Mouse (Mus musculus): ENCODE results near the gene Iqcn.

The Iqcn gene

DNA sequence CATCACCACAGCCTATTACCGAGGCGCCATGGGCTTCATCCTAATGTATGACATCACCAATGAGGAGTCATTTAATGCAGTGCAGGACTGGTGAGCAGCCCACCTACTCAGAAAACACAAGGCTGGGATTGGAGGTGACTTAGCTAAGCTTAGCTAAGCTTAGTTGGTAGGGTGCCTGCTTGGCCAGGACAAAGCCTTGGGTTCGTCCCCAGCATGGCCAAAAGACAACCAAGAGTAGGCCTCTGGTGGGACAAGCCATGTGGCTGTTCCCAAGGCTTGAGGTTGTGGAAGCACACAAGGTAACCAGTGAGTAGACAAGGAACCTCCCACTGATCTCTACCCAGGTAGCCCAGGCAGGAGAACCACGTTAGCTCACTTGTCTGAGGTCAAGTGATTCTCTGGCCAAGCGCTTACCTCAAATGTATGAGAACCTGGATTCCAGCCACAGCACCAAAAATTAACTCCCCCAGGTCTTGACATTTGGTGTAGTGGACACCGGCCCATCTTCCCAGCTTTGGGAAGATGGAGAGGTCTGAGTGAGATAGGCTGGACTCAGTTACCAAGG lies 53.3 kb downstream of the Iqcn start:
- no peak for DNase-seq

DNA sequence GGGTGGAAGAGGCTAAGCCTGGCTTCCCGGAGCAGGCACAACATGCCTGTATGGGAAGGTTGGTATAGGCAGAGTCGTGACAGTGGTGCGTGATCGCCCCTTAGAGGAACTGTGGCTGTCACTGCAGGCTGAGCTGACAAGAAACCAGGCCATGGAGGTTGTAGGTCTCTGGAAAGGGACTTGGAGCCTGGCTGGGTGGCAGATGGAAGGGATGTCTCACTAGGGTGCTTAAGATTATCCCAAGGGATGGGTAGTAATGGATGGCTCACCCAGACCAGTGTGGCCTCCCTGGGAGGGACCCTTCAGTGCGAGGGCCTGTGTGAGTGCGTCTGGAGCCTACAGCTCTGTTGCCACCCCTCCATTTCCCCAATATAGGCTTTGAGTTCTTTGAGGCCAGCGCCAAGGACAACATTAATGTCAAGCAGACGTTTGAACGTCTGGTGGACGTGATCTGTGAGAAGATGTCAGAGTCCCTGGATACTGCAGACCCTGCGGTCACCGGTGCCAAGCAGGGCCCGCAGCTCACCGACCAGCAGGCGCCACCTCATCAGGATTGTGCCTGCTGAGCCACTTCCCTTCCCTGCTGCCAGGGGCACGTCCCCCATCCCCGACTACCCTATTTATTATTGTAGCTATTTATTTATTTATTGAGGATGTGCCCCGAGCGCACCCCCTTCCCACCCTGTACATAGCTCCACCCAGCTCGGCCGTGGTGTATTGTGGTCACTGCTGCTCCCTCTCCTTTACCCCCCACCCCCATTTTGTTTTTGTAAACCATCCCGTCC lies 54.5 kb downstream of the Iqcn start:
- peak; percentile 34 for DNase-seq

DNA sequence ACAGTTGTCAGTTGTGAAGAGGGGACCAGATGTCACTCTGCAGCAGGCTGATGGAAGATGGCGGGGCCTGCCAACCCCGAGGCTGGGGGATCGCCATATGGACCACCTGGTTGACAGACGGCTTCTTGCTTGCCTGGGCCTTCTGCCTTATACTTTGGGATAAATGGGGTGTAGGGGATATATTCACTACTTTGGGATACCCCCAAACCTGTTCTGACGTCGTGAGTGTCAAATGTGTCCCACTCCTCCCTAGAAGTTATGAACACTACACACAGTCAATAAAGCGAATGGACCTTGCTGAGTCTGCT lies 55.0 kb downstream of the Iqcn start:
- DNase-seq, result no peak

DNA sequence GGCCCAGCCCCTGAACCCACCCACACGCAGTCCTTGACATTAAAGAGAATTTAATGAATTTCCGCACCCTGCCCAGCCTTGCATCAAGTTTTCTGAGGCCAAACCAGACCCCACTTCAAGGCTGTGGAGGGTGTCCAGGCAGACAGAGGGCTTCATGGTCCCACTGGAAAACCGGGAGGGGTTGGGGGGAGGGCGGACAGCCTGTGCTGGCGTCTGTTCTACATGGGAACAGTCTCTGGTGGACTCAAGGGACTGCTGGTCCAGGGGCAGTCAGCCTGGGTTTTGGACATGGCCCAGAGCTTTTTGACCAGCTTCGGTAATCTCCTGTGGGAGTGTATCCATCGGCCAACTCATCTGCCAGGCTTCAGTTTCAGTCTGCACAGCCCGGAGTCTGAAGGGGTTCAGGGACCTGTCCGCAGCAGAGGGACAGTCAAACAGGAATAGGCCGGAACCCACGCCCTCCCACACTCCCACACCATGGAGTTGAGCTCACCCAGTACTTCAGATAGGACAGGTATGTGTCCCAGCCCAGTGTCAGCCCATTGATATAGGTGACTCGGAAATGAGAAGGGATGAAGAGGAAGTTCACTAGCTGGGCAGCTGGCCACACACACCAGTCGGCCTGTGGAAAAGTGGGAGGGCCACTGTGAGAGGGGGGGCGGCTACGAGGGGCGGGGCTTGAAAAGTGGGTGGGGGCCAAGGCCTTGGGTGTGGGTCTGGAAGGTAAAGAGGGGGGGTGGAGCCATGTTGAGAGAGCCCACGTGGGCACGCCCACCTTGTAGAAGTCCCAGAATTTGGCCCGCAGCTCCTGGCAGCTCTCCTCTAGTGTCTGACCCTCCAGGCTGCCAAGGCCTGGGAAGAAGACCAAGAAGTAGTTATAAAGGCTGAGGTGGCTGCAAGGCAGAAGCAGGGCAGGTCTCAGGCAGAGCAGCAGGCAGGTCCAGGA lies 55.6 kb downstream of the Iqcn start:
- DNase-seq, result peak; percentile 29

DNA sequence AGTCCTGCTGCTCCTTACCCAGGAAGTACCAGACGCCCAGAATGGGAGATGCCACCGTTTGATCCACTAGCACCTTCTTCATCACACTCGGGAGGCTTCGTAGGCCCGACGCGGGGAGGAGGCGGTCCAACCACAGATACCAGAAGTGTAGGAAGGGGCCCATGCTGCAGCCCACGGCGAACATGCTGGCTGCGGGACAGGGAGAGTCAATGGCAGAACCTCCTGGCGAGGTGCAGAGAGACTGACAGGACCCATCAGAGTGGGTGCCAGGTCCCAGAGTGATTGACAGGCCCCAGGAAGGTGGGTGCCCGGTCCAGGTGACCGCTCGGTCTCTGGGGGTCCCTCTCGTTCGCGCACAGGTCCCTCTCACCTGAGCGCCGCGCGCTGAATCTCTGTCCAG lies 57.1 kb downstream of the Iqcn start:
- DNase-seq, result no peak

DNA sequence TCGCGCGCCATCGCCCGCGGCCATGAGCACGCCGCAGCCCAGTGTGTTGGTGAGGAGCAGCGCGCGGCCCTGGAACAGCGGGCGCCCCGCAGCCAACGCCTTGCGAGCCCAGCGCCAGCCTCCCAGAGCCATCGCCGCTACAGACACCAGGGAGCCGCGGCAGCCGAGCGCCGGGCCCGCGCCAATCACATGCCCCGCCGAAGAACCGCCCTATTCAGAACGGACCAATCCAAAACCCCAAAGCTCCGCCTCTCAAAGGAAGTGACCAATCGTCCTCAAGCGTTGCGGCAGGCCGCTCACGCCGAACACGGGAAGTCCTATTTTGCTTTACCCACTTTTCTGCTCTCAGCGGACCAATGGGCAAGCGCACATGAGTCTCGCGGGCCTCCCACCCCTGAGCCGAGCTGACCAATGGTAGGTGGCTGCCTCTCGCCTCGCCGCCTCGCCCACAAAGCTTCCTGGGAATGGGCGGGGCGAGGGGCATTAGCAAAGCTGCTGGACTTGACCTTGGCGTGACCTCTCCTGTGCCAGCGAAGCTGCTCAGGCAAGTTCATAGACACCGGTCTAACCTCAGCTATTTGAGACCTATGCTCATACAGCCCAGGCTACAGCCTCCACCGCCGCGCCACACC lies 57.6 kb downstream of the Iqcn start, which contains the start of gene Mpv17l2:
Mpv17l2 (minus strand) TSS at position 172 of the 632 bp plus-strand sequence.
- DNase-seq, result peak; percentile 85

DNA sequence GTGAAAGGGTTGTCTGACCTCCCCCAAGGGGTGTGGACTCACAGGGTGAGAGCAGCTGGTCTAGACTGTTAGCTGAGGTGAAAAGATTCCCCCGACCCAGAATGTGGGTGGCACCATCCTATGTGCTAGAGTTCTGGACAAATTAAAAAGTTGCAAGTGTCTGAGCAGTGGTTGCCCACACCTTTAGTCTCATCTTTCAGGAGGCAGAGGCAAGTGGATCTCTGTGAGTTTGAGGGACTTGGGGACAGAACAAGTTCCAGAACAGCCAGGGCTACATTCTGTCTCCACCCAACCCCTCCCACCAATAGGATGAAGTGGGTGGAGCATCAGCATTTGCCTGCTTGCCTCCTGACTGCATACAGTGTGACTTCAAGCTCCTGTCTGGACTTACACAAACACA lies 58.9 kb downstream of the Iqcn start:
- DNase-seq, result no peak

DNA sequence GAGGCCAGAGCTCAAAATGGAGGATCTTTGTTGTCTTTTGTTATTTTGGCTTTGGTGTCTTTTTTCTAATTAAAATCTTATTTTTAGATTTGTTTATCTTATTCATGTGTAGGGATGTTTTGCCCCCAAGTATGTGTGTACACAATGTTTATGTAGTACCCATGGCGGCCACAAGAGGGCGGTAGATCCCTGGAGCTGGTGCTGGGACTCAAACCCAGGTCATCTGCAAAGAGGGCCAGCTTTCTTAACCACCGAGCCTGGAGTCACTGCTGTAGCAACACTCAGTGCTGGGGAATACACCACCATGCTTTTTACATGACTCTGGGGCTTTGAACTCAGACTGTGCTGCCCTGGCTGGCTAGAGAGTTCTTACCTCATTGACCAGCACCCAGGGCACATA lies 60.1 kb downstream of the Iqcn start:
- peak; percentile 74 for DNase-seq

DNA sequence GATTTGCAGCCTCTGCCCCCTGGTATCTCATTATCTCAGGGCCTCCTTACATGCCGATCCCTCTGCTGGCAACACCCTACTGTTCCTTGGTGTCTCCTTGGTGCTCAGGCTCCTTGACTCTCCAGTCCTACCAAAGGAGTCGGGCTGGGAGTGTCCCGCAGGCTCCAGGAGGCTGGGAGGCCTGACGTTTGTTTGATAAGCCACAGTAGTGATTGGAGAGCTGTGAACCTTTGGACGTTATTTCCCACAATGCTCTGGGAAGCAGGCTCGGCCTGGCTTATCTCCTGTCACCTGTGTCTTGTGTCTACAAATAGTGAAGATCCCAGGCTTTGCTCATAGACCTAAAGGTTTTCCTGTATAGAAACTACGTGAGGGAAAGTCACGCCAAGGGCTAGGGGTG lies 60.8 kb downstream of the Iqcn start:
- DNase-seq, result no peak

DNA sequence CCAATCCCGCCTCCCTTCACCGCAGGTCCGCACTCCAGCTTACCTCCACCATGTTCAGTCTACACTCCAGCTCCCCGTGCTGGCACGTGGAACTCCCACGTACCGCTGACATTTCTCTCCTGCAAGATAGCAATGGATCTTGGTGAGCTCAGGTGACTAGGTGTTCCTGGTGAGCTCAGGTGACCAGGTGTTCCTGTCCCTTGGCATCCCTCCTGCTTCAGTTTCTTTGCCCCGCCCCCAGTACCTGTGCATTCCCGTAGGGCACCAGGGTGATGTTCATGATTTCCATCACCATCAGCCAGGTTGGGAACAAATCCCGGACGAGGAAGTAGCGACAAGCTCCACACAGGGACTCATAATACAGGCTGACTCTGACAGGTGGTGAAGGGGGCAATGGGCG lies 61.4 kb downstream of the Iqcn start:
- no peak for DNase-seq

DNA sequence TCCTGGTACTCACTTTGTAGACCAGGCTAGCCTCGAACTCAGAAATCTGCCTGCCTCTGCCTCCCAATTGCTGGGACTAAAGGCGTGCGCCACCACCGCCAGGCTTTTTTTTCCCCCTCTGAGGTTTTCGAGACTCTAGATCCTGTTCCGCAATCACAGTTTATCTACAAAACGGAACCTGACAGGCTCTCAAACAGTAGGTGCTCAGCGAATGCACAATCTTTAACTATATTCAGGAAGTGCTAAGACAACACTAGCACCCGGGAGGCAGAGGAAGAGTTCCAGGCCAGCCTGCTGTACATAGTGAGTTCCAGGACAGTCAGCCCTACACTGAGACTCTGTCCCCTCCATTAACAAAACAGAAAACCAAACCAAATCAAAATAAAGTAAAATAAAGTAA lies 62.1 kb downstream of the Iqcn start:
- no peak for DNase-seq

DNA sequence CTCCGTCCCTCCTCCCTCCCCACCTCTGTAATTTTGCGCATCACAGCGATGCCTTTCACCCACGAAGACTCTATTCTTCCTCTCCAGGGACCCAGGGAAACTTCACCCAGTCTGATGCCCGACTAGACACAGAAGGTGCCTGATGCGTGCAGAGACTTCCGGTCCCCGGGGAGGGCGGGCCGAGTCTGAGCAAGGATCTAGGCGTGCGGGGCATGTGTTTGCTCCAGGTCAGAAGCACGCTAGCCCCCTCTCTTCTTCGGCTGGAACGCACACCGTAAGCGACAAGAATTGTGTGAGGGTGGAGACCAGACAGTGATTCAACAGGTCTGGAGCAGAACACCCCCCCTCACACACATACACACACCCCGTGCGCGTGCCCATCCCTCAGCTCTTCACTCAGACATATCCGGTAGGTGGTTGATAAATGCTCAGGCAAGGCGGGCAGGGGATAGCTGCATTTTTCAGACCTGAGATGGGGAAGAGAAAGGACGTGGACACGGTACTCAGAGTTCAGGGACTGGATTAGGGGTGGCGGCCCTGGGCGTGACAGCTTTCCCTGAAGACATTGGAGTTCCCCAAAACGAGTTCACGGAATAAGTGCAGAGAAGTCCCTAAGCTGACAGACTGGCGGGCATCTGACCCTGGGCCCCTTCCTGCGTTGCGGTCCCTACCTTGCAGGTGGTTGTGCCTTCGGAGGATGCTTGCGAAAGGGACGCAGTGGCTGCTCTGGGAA lies 62.7 kb downstream of the Iqcn start:
- DNase-seq, result no peak

DNA sequence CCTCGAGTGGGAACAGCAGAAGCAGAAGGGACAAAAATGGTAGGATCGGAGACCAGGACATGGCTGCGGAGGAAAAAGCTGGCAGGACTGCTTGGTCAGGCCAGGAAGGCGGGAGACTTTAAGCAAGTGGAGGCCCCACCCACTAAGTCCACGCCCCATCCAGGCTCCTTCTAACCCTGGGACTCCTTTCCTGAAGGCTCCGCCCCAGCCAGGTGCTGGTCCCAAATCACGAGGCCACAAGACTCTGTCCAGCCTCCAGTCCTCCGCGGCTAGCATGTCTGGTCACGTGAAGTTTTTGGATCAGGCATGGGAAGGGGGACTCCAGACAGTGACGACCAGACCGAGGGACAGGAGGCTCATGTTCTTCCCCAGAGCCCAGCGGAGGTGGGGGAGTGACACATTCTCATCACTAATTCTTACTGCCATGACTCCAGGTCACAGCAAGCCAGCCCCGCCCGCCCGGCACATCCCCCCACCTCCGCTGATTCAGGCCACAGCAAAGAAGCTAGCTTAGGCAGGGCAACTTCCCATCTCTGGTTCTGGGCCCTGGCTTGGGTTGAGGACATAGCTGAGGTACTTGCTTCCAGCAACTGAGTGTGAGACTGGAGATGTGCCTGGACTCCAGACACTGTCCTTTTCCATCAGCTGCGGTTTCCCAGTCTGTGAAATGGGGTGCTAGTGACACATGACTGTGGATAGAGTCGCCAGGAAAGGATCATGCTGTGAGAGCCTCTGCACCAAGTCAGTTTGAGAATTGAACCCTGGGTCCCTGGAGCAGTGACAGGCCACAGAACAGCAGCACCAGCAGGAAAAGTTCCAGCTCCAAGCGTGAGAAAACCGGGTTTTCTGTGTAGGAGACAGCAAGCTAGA lies 63.5 kb downstream of the Iqcn start:
- DNase-seq, result no peak
